Mouse (Mus musculus) lung, adult 2 months (tissue): Measurements from ENCODE around the gene Gm973.

ENCODE experiments used
- CTCF ChIP-seq: fragments of 200-500 bp; IDR thresholded peaks from 2 replicates; pipeline ENCODE4 v1.5.1; 2011; ENCODE audit warnings: mild to moderate bottlenecking, low read length, control low read depth; ENCODE audit not compliant: insufficient read depth
- POLR2A ChIP-seq: fragments of 200-500 bp; IDR thresholded peaks from 2 replicates; pipeline ENCODE4 v1.6.1; 2011; ENCODE audit warnings: low read depth, mild to moderate bottlenecking, control low read depth, low read length, borderline replicate concordance; ENCODE audit errors: extremely low read depth

DNA sequence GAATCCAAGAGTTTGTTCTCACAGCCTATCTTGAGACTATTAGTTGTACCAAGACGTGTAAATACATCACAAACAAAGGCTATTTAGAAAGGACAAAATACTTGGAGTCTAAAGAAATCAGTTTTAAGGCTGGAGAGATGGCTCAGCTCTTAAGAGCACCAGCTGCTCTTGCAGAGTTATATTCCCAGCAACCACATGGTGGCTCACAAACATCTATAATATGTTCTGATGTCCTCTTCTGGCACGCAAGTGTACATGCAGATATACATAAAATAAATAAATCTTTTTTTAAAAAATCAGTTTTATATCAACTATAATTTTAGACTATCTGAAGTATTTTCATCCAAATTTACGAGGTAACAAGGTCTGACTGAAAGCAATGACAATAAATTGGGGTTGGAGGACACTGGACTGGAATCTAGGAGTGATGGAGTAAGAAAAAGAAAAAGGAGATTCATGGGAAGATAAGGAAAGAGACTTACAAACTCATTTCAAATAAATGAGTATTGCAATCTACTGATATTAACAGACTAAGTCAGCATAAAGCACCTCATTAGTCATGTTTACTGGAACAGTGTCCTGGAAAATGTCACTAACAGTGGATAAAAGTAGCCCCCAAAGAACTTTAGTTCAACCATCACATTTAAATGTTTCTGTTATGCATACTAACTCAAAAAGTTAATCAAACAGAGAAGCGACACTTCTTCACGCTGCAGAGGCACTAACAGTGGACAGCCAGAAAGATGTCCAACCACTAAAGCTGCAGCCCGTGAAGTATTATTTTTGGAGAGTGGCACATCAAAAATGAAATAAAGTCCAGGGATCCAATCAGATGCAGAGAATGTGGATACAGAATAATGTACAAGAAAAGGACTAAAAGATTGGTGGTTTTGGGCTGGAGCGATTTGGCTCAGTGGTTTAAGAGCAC is 140.4 kb downstream of the Gm973 start:
- TF ChIP-seq CTCF: no peak
- no peak for TF ChIP-seq POLR2A
